Mouse (Mus musculus) erythroblast, embryonic 14.5 days (primary cell): ENCODE data around the gene H2-Ob. TPM values are rescaled to one million over a fixed set of nuclear protein-coding genes. Genes with fewer than 3 reads are reported as not detected.

ENCODE experiments used
- H3K27me3 ChIP-seq: 2 replicates; pipeline ENCODE4 v1.6.1; 2012; ENCODE audit warnings: inconsistent platforms; ENCODE audit not compliant: control insufficient read depth
- H3K36me3 ChIP-seq: 2 replicates; pipeline ENCODE4 v1.6.1; 2012; ENCODE audit warnings: mild to moderate bottlenecking, inconsistent platforms; ENCODE audit not compliant: control insufficient read depth
- H3K4me1 ChIP-seq: 2 replicates; pipeline ENCODE4 v1.6.1; 2012; ENCODE audit warnings: inconsistent platforms; ENCODE audit not compliant: control insufficient read depth
- H3K4me3 ChIP-seq: replicated peaks from 2 replicates; pipeline ENCODE3; 2012; ENCODE audit warnings: moderate library complexity, mild to moderate bottlenecking, inconsistent platforms
- H3K9me3 ChIP-seq: 2 replicates; pipeline ENCODE4 v1.6.1; 2012; ENCODE audit warnings: low read length, inconsistent platforms, mixed read lengths; ENCODE audit not compliant: control insufficient read depth
- GATA1 ChIP-seq: IDR thresholded peaks from 2 replicates; pipeline ENCODE4 v1.6.1; 2012; ENCODE audit warnings: low read length, inconsistent platforms, mixed read lengths
- TAL1 ChIP-seq: IDR thresholded peaks from 3 replicates; pipeline ENCODE4 v1.6.1; 2012; ENCODE audit warnings: low read length, inconsistent platforms, mixed read lengths
- polyA plus RNA-seq: library from polyadenylated mRNA; stranded (reverse); fragments of >175 nt; gene quantifications from 2 replicates; pipeline ENCODE4 v1.2.3, GENCODE M21; 2012

H2-Ob gene
- polyA plus RNA-seq: not detected in 2 replicates

- TF ChIP-seq TAL1: no peak
- TF ChIP-seq GATA1: no peak
- Histone ChIP-seq H3K4me3 (no peak within 1 kb of the TSS), H3K4me1 (no peaks in the 10 kb centered on the region), H3K27me3 (no peaks in the 10 kb centered on the region; the same call in 1 of the 2 replicates), H3K36me3 (no peaks in the 10 kb centered on the region), H3K9me3 (no peaks in the 10 kb centered on the region)
Observed at GRCm38 (mm10) chr17:34238706-34239105, at the start of gene H2-Ob. H2-Ob (plus strand) TSS chr17:34238903.

DNA sequence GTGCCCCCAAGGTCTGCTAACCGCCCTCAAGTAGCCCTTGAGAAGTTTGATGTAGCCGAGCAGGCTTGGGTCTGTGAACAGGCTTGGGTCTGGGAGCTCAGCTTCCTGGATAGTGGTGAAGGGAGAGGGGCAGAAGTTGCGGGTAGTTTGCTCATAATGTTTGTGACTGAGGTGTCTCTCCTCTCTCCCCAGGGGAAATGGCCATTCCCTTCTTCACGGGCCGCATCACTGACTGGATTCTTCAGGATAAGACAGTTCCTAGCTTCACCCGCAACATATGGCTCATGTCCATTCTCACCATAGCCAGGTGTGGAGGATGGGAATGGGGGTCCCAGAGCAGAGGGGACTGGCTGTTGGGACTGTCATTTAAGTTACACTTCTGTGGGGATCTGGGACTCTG lies 49.7 kb upstream of the H2-Ob start:
- H3K36me3 ChIP-seq: no peaks in the 10 kb centered on the region
- TF ChIP-seq GATA1: no peak
- no peak for TF ChIP-seq TAL1
- H3K4me1 ChIP-seq: peaks cover 21% of the 10 kb centered on the region
- no peaks in the 10 kb centered on the region for H3K9me3 ChIP-seq
- H3K27me3 ChIP-seq: peaks cover 71% of the 10 kb centered on the region
- H3K4me3 ChIP-seq: no peak overlapping the region

- H3K9me3 ChIP-seq: no peaks in the 10 kb centered on the region
- peaks cover 82% of the 10 kb centered on the region for H3K27me3 ChIP-seq
- H3K36me3 ChIP-seq: no peaks in the 10 kb centered on the region
- TF ChIP-seq GATA1: no peak
- TF ChIP-seq TAL1: no peak
- no peak overlapping the region for H3K4me3 ChIP-seq
- peaks cover 14% of the 10 kb centered on the region for H3K4me1 ChIP-seq
Observed at GRCm38 (mm10) chr17:34192852-34193251, 45.9 kb upstream of the H2-Ob start.

DNA sequence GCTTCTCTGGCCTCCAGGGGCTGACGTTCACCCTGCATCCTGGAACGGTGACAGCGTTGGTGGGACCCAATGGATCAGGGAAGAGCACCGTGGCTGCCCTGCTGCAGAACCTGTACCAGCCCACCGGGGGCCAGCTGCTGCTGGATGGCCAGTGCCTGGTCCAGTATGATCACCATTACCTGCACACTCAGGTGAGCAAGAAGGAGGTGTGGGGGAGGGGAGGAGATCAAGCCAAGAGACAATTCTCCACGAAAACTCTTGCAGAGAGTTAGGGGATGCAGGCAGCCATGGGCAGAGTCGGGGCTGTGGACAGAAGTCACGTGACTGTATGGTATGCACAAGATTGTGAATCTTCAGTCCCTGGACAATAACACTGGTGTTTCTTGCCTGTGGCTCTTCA lies 45.2 kb upstream of the H2-Ob start:
- H3K4me1 ChIP-seq: peaks cover 13% of the 10 kb centered on the region
- no peak overlapping the region for H3K4me3 ChIP-seq
- no peaks in the 10 kb centered on the region for H3K36me3 ChIP-seq
- no peaks in the 10 kb centered on the region for H3K9me3 ChIP-seq
- H3K27me3 ChIP-seq: peaks cover 82% of the 10 kb centered on the region
- TF ChIP-seq TAL1 (no peak), GATA1 (no peak)

GRCm38 (mm10) chr17:34194723-34195122 lies 44.0 kb upstream of the H2-Ob start:
- Histone ChIP-seq H3K27me3 (peaks cover 80% of the 10 kb centered on the region), H3K36me3 (no peaks in the 10 kb centered on the region), H3K4me3 (no peak overlapping the region), H3K9me3 (no peaks in the 10 kb centered on the region), H3K4me1 (peaks cover 14% of the 10 kb centered on the region)
- TF ChIP-seq TAL1: no peak
- TF ChIP-seq GATA1: no peak

DNA sequence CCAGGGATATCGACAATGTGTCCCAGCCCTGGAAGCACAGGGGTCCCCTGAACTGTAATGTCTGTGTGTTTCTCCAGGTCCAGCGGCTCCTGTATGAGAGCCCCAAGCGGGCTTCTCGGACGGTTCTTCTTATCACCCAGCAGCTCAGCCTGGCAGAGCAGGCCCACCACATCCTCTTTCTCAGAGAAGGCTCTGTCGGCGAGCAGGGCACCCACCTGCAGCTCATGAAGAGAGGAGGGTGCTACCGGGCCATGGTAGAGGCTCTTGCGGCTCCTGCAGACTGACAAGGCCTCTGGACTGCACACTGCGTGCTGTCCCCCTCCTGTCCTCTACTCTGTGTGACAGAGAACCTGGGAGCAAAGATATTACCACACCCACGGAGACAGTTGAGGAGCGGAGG lies 42.2 kb upstream of the H2-Ob start:
- no peaks in the 10 kb centered on the region for H3K36me3 ChIP-seq
- no peak for TF ChIP-seq TAL1
- no peak for TF ChIP-seq GATA1
- H3K27me3 ChIP-seq: peaks cover 76% of the 10 kb centered on the region

DNA sequence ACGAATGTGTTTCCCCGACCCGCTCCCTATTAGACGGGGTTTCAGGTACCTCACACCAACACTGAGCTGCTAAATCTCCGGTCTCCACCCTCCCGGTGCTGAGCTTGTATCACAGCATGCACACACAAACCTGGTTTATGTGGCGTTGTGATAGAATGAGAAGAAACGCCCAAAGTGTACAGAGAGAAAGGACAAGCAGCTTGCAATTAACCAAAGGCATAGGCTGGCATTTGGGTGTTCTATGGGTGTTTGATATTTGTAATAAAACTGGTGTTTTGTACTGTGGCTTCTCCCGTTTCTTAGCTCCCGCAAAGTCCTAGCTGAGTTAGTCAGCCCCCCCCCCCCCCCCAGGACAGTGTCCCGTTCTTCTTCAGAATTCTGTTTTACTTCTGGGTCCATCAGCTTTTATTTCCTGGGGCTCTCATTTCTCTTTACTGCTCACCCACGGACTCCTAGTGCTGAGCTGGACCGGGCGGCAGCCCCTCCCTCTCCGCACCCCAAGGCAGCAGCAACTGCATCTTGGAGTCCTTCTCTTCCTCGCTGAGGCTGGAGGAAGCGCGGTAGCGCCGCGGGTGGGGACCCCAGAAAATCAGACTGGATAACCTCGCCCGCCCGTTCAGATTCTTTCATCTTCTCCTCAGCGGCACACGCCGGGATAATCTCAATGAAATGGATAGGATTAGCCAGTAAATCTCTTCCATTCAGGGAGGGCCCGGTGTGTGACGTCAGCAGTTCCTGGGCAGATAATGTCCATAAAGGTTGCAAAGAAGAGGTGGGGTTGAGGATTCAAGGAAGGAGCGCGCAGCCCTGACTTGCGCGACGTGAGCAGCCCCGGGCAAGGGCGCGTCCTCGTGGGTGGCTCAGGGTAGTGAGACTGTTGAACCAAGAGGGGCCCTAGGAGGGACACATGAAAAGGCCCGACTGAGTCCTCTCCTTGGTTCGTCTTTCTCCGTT lies 41.5 kb upstream of the H2-Ob start, which contains the start of gene Psmb8:
Gene Psmb8 (plus strand): TSS at position 781 of the 954 bp plus-strand sequence.
- no peak for TF ChIP-seq GATA1
- no peak for TF ChIP-seq TAL1
- peak within 1 kb of the TSS; percentile 47 for H3K4me3 ChIP-seq
- no peaks in the 10 kb centered on the region for H3K9me3 ChIP-seq
- peaks cover 14% of the 10 kb centered on the region for H3K4me1 ChIP-seq
- peaks cover 70% of the 10 kb centered on the region for H3K27me3 ChIP-seq
- H3K36me3 ChIP-seq: no peaks in the 10 kb centered on the region

More for the DNA sequence above, 42.2 kb upstream of the H2-Ob start:
- Histone ChIP-seq H3K9me3 (no peaks in the 10 kb centered on the region), H3K4me1 (peaks cover 14% of the 10 kb centered on the region), H3K4me3 (no peak overlapping the region)

GRCm38 (mm10) chr17:34197904-34198520 lies 40.7 kb upstream of the H2-Ob start:
- TF ChIP-seq GATA1 (no peak), TAL1 (no peak)
- Histone ChIP-seq H3K4me3 (peak overlapping the region; percentile 47), H3K27me3 (peaks cover 65% of the 10 kb centered on the region), H3K36me3 (no peaks in the 10 kb centered on the region), H3K9me3 (no peaks in the 10 kb centered on the region), H3K4me1 (peaks cover 14% of the 10 kb centered on the region)

GRCm38 (mm10) chr17:34198521-34198912 lies 40.2 kb upstream of the H2-Ob start:
- TF ChIP-seq GATA1 (no peak), TAL1 (no peak)
- Histone ChIP-seq H3K36me3 (no peaks in the 10 kb centered on the region), H3K4me3 (peak overlapping the region; percentile 47), H3K27me3 (peaks cover 62% of the 10 kb centered on the region), H3K4me1 (peaks cover 15% of the 10 kb centered on the region), H3K9me3 (no peaks in the 10 kb centered on the region)
